Mouse (Mus musculus) telencephalon, adult 2 months (tissue): ENCODE results near the gene Fam76b.

Source experiments
- DNase-seq: peaks from one replicate; pipeline ENCODE4 v3.0.0-alpha.2; 2011; ENCODE audit warnings: low read depth, low spot score

Fam76b gene

GRCm38 (mm10) chr9:13867646-13868045, 40.1 kb downstream of the Fam76b start:
- no peak for DNase-seq

- no peak for DNase-seq
Measured at GRCm38 (mm10) chr9:13871631-13872030, 44.1 kb downstream of the Fam76b start.

DNA sequence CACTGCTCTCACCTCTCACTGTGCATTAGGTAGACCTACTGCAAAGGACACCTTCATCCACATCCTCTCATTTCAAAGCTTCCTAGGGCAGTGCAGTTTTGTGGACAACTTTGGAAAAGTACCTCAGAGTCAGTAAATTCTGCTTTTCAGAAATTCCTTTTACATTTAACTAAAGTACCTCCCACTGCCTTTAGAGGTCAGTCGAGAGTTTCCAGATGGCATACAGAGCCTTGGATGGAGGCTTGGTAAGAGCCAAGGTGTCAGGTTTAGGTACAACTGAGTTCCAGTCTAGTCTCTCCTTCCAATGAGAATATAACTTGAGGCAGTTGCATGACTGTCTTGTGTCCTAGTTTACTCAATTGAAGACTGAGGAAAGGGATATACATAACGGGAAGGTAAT, 46.8 kb downstream of the Fam76b start:
- no peak for DNase-seq

DNA sequence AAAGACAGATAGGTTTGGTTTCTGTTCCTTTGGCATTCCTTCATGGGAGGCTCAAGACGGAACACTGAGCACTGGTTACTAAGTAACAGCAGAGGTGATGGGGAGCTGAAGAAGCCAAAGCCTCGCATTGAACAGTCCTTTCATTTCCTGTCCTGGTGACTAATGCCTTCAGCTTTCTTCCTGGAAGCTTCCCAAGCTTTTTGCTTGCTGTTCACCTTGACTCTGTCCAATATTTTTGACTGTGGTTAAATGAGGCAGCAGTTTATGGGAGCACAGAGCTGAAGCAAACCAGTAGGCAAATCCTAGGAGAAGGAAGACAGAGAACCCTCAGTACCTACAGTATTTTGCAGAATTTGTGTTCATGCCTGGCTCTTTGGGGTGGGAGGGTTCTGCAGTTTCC, 47.8 kb downstream of the Fam76b start:
- DNase-seq: no peak

- DNase-seq: no peak
Measured at GRCm38 (mm10) chr9:13880761-13881160, 53.2 kb downstream of the Fam76b start.

DNA sequence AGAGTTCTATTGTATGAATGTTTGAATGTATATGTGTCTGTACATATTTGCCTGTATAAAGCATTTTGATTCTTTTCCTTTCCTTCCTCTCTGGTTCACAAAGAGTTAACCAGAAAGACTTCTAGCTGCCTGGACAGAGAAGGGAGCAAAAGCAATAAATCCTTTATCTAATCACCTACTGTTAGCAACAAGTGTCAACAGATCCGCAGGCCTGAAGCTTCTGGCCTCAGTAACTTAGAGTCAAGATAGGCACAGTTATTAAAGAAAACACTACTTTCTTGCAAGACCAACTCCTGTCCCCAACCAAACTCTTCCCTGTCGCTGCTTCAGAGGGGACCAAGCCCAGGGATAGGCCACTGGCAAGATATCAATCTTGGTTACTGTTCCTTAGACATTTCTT, 55.0 kb downstream of the Fam76b start:
- no peak for DNase-seq

- no peak for DNase-seq
Measured at GRCm38 (mm10) chr9:13888981-13889380, 61.5 kb downstream of the Fam76b start.

- no peak for DNase-seq
Measured at GRCm38 (mm10) chr9:13889657-13890056, 62.1 kb downstream of the Fam76b start.

DNA sequence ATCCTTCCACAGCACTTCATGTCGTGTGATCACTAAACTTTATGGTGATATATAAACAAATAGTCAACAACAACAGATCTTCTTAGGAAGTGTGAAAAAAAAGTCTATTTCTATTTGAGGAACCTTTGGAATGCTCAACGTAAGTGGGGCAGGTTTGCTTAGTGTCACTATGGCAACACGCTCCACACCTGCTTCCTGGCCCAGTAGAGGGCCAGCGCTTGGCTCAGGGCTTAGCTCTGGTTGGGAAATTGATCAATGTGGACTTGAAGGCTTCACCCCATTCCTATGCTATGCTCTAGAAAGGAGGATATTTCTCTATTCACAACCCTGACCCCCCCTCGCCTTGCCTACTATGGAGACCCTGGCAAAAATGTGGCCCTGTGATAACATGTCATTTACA, 62.7 kb downstream of the Fam76b start:
- no peak for DNase-seq

- no peak for DNase-seq
Measured at GRCm38 (mm10) chr9:13891888-13892287, 64.4 kb downstream of the Fam76b start.

DNA sequence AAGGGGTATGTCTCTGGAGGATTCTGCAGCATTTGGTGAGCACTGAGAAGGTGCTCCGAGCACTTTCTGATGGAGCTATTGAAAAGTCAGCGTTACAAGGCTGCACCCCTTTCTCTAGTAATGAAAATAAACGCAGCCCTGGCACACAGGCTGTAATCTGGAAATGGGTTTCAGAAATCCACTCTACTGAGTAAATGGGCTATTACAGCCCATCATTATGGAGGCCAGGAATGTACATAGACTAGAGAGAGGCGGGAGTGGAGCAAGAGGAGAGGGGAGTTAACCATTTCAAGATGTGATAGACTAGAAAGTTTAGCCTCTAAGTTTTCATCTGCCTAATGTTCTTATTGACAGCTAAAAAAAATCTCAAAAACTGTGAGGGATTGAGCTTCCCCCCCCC, 65.5 kb downstream of the Fam76b start:
- no peak for DNase-seq

- peak; percentile 78 for DNase-seq
Measured at GRCm38 (mm10) chr9:13894491-13894890, 67.0 kb downstream of the Fam76b start.

DNA sequence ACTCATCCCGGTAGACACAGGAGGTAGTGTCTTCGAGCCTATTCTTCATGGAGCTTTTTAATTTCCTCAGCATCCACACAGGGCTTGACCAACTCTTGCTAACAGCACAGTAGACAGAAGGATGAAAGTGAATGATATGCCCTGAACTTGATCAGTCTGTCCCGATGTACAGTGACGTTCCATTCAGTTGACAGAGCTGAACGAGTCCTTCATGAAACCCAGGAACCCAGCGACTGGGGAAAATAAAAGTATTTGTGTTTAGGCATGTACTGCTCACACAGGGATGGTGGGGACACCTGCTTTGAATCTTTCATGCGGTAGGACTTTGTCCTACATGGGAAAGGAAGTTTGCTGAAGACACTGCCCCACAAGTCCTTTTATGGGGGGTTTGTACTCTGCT, 67.4 kb downstream of the Fam76b start:
- DNase-seq: no peak

- peak; percentile 86 for DNase-seq
Measured at GRCm38 (mm10) chr9:13896055-13896454, 68.5 kb downstream of the Fam76b start.

DNA sequence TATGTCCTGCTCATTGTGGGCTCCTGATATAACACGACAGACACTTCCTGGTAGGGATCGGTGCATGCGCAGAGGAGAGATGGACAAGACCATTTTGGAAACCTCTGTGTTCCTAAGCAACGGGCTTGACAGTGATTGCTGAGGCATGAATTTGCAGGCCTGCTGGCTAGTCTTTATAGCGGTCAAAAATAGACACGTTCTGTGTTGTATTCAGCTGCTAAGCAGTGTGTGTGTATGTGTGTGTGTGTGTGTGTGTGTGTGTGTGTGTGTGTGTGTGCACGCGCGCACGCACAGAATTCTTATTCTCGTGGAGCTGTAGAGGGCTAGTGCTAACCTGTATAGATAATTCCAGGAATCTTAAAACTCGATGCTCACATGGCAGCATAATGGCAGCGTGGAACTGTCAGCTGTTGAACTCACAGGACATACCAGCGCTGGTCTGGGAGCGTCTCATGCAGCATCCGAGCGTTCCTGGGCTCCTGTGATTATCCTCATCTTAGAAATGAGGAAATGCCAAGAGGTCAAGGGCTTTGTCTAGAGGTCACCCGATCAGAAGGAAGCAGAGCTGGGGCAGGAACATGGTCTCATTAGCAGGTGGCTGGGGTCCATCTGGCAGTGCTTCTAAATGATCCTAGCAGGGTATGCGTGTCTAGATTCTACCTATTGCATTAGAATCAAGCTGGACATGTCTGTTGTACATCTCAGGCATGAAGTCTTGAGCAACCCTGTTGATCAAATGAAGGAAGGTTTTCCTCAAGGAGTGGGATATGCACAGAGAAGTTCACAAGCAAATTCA, 71.2 kb downstream of the Fam76b start:
- peak; percentile 80 for DNase-seq

GRCm38 (mm10) chr9:13902030-13902429, 74.5 kb downstream of the Fam76b start:
- DNase-seq: no peak

- no peak for DNase-seq
Measured at GRCm38 (mm10) chr9:13904091-13904779, 76.7 kb downstream of the Fam76b start.
